Mouse (Mus musculus) heart, adult 2 months (tissue): ENCODE measurements at regions not wholly inside any gene's neighbourhood (a gene's known extent, or its start where the extent isn't known, plus 50 kb on each side); places are given as distances from the start of the nearest gene placed in this dataset.

Experiments used
- DNase-seq, 2 experiments: peaks; one replicate each; pipeline ENCODE4 v3.0.0; 2021
- H3K27ac ChIP-seq: fragments of 200-600 bp; 2 replicates; pipeline ENCODE4 v1.8.1; 2022
- H3K27me3 ChIP-seq: fragments of 200-500 bp; 2 replicates; pipeline ENCODE4 v1.6.1; 2012; ENCODE audit warnings: mild to moderate bottlenecking, low read length, inconsistent platforms, mixed read lengths; ENCODE audit not compliant: control insufficient read depth, insufficient read depth
- H3K36me3 ChIP-seq: fragments of 200-500 bp; 2 replicates; pipeline ENCODE4 v1.6.1; 2012; ENCODE audit warnings: low read length, inconsistent platforms; ENCODE audit not compliant: control insufficient read depth, insufficient read depth
- H3K4me1 ChIP-seq: fragments of 200-500 bp; 2 replicates; pipeline ENCODE4 v1.6.1; 2011; ENCODE audit warnings: low read length; ENCODE audit not compliant: control insufficient read depth, insufficient read depth
- H3K4me3 ChIP-seq: fragments of 200-600 bp; 2 replicates; pipeline ENCODE4 v1.8.1; 2022
- H3K79me2 ChIP-seq: fragments of 200-500 bp; replicated peaks from 2 replicates; pipeline ENCODE4 v1.6.1; 2012; ENCODE audit warnings: mild to moderate bottlenecking, inconsistent platforms, low read length, moderate library complexity, mixed read lengths; ENCODE audit not compliant: control insufficient read depth, insufficient read depth
- H3K9ac ChIP-seq: fragments of 200-500 bp; 2 replicates; pipeline ENCODE4 v1.6.1; 2012; ENCODE audit warnings: low read depth, mild to moderate bottlenecking, control low read depth, inconsistent platforms, low read length, mixed read lengths
- CTCF ChIP-seq: fragments of 200-600 bp; IDR thresholded peaks from 2 replicates; pipeline ENCODE4 v1.8.1; 2022; ENCODE audit warnings: antibody characterized with exemption, mild to moderate bottlenecking, moderate library complexity
- EP300 ChIP-seq: fragments of 200-500 bp; IDR thresholded peaks from 2 replicates; pipeline ENCODE4 v1.6.1; 2011; ENCODE audit warnings: low read depth, low read length, control low read depth; ENCODE audit not compliant: insufficient read depth
- POLR2A ChIP-seq: fragments of 200-500 bp; IDR thresholded peaks from 2 replicates; pipeline ENCODE4 v1.6.1; 2011; ENCODE audit warnings: mild to moderate bottlenecking, low read depth, low read length, control low read depth; ENCODE audit not compliant: insufficient read depth
- WGBS: fragments of 180-500 bp; shearing (Covaris S2); methylation state at CpG from one replicate; pipeline ENCODE4 v1.1.7; 2018; 5-methylcytosine and 5-hydroxymethylcytosine counted together
- intact Hi-C: fragments of 180-260 bp; cut with DNase I; formaldehyde crosslinking; loops from one replicate; pipeline ENCODE4 v1.15.1; 2025

GRCm38 (mm10) chr16:79590891-79591290 lies 500.0 kb upstream of the Tmprss15 start:
- no peak for DNase-seq
- H3K79me2 ChIP-seq = no peaks in the 10 kb centered on the region
- intact Hi-C loops = no loop called here
- H3K9ac ChIP-seq = no peak overlapping the region
- H3K4me3 ChIP-seq = no peak overlapping the region
- no peak overlapping the region for H3K27ac ChIP-seq
- no peaks in the 10 kb centered on the region for H3K27me3 ChIP-seq
- TF ChIP-seq CTCF (no peak), POLR2A (no peak), EP300 (no peak)
- H3K36me3 ChIP-seq = no peaks in the 10 kb centered on the region
- 41% methylated on average over 3 of the region's 3 CpGs for WGBS
- no peaks in the 10 kb centered on the region for H3K4me1 ChIP-seq

GRCm38 (mm10) chr16:79585745-79586144 lies 494.8 kb upstream of the Tmprss15 start:
- no peak for DNase-seq
- Histone ChIP-seq H3K36me3 (no peaks in the 10 kb centered on the region), H3K4me1 (no peaks in the 10 kb centered on the region), H3K79me2 (no peaks in the 10 kb centered on the region), H3K27me3 (no peaks in the 10 kb centered on the region), H3K4me3 (no peak overlapping the region), H3K27ac (no peak overlapping the region), H3K9ac (no peak overlapping the region)
- intact Hi-C loops = no loop called here
- TF ChIP-seq CTCF (no peak), EP300 (no peak), POLR2A (no peak)

GRCm38 (mm10) chr16:79570867-79571266 lies 480.0 kb upstream of the Tmprss15 start:
- no peaks in the 10 kb centered on the region for H3K36me3 ChIP-seq
- intact Hi-C loops = no loop called here
- DNase-seq = no peak
- no peak overlapping the region for H3K9ac ChIP-seq
- no peaks in the 10 kb centered on the region for H3K79me2 ChIP-seq
- no peak for TF ChIP-seq CTCF
- TF ChIP-seq POLR2A = no peak
- no peak for TF ChIP-seq EP300
- 67% methylated on average over 2 of the region's 2 CpGs for WGBS
- H3K4me3 ChIP-seq = no peak overlapping the region
- no peaks in the 10 kb centered on the region for H3K27me3 ChIP-seq
- no peaks in the 10 kb centered on the region for H3K4me1 ChIP-seq
- H3K27ac ChIP-seq = no peak overlapping the region

- no peak for DNase-seq
- no peak for TF ChIP-seq POLR2A
- peak; percentile 42 for TF ChIP-seq CTCF
- TF ChIP-seq EP300 = no peak
- 37% methylated on average over 2 of the region's 2 CpGs for WGBS
These were observed 443.5 kb upstream of the Tmprss15 start for GRCm38 (mm10) chr16:79534370-79534769.

GRCm38 (mm10) chr16:79492493-79492892 lies 401.6 kb upstream of the Tmprss15 start:
- H3K27me3 ChIP-seq = no peaks in the 10 kb centered on the region
- intact Hi-C loops = no loop called here

More at GRCm38 (mm10) chr16:79534370-79534769, 443.5 kb upstream of the Tmprss15 start:
- Histone ChIP-seq H3K4me3 (no peak overlapping the region), H3K27ac (no peak overlapping the region), H3K27me3 (no peaks in the 10 kb centered on the region), H3K36me3 (no peaks in the 10 kb centered on the region), H3K4me1 (no peaks in the 10 kb centered on the region), H3K79me2 (no peaks in the 10 kb centered on the region), H3K9ac (no peak overlapping the region)
- intact Hi-C loops = loop anchor here (10.0 kb wide), 1 partner anchor 350 kb away; no protein-coding TSS in a partner anchor

GRCm38 (mm10) chr16:79450871-79451270 lies 360.0 kb upstream of the Tmprss15 start:
- no peaks in the 10 kb centered on the region for H3K4me1 ChIP-seq
- 75% methylated on average over 2 of the region's 2 CpGs for WGBS
- intact Hi-C loops = no loop called here
- H3K79me2 ChIP-seq = no peaks in the 10 kb centered on the region
- no peak overlapping the region for H3K27ac ChIP-seq
- no peaks in the 10 kb centered on the region for H3K36me3 ChIP-seq
- no peak for TF ChIP-seq POLR2A
- TF ChIP-seq CTCF = no peak
- TF ChIP-seq EP300 = no peak
- H3K9ac ChIP-seq = no peak overlapping the region
- H3K27me3 ChIP-seq = no peaks in the 10 kb centered on the region
- no peak for DNase-seq
- H3K4me3 ChIP-seq = no peak overlapping the region

More at GRCm38 (mm10) chr16:79492493-79492892, 401.6 kb upstream of the Tmprss15 start:
- Histone ChIP-seq H3K4me1 (no peaks in the 10 kb centered on the region), H3K9ac (no peak overlapping the region), H3K36me3 (no peaks in the 10 kb centered on the region), H3K4me3 (no peak overlapping the region), H3K27ac (no peak overlapping the region), H3K79me2 (no peaks in the 10 kb centered on the region)
- TF ChIP-seq EP300 (no peak), CTCF (no peak), POLR2A (no peak)
- WGBS = 58% methylated on average over 3 of the region's 3 CpGs
- DNase-seq = no peak

GRCm38 (mm10) chr16:79449732-79450131 lies 358.8 kb upstream of the Tmprss15 start:
- H3K4me1 ChIP-seq = no peaks in the 10 kb centered on the region
- H3K36me3 ChIP-seq = no peaks in the 10 kb centered on the region
- 59% methylated on average over 1 of the region's 1 CpGs for WGBS
- H3K27me3 ChIP-seq = no peaks in the 10 kb centered on the region
- H3K9ac ChIP-seq = no peak overlapping the region
- intact Hi-C loops = no loop called here
- no peak overlapping the region for H3K27ac ChIP-seq
- no peaks in the 10 kb centered on the region for H3K79me2 ChIP-seq
- DNase-seq = no peak
- H3K4me3 ChIP-seq = no peak overlapping the region
- TF ChIP-seq POLR2A (no peak), EP300 (no peak), CTCF (no peak)
